Mouse (Mus musculus) liver, postnatal 0 days (tissue): ENCODE measurements at regions not wholly inside any gene's neighbourhood (a gene's known extent, or its start where the extent isn't known, plus 50 kb on each side); places are given as distances from the start of the nearest gene placed in this dataset.

Experiments used
- CTCF ChIP-seq: sonication (generic); IDR thresholded peaks from 2 replicates; pipeline ENCODE4 v1.5.1; 2016; ENCODE audit warnings: antibody characterized with exemption, low read depth
- EP300 ChIP-seq: IDR thresholded peaks from 2 replicates; pipeline ENCODE4 v1.6.1; 2016; ENCODE audit warnings: antibody characterized with exemption, low read depth, mild to moderate bottlenecking

GRCm38 (mm10) chr12:25830057-25830456 lies 585.0 kb downstream of the Rnf144a start:
- TF ChIP-seq CTCF (no peak), EP300 (no peak)
